Mouse (Mus musculus): ENCODE measurements around the gene Ptpn22. TPM values are rescaled to one million over a fixed set of nuclear protein-coding genes. Genes with fewer than 3 reads are reported as not detected.

Gene Ptpn22
- polyA plus RNA-seq, 1 experiment: 0.77 TPM

- no peak overlapping the region for H3K27ac ChIP-seq (ENCODE audit: control insufficient read depth, insufficient read depth, low read depth, low read length)
- no peaks in the 10 kb centered on the region for H3K27me3 ChIP-seq (ENCODE audit: control insufficient read depth, insufficient read depth, low read length)
- peaks cover 7% of the 10 kb centered on the region for H3K4me1 ChIP-seq (ENCODE audit: control insufficient read depth, insufficient read depth, low read length)
- TF ChIP-seq POLR2A (IDR thresholded peaks at IDR 0.05; ENCODE audit: control insufficient read depth, low read depth, low read length): no peak
- no peak overlapping the region for H3K4me3 ChIP-seq (ENCODE audit: control insufficient read depth, low read depth, low read length)
- H3K36me3 ChIP-seq (ENCODE audit: control insufficient read depth, insufficient read depth, low read length): no peaks in the 10 kb centered on the region
Measured at GRCm38 (mm10) chr3:103857977-103858563, 1.5 kb upstream of the Ptpn22 start.

DNA sequence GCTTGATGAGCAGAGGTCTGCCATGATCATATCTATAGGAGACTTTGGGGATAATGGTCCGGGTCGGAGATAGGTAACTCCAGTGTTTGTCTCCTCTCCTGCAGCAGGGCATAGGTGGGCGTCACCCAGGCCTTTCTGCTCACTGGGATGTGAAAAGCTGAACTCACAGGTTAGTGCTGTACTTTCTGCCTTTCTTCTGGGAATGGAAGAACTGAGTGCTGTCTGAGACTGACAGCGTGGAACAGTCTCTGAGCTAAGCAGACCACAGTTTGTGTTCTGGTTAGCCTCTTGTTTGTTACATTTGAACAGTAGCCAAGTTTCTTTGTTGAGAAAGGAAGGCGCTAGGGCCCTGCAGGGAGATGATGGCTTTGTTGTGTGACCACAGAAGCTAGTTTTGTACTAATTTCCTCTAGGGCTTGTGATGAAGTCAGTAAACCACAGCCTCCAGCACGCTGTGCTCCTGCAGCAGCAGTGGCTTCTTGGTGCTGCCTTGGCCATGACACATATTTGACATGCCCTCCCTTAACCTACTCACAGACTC lies 326 bp downstream of the Ptpn22 start:
- Histone ChIP-seq H3K4me3 (ENCODE audit: control insufficient read depth, low read depth, low read length) (no peak overlapping the region), H3K27me3 (ENCODE audit: control insufficient read depth, insufficient read depth, low read length) (no peaks in the 10 kb centered on the region), H3K4me1 (ENCODE audit: control insufficient read depth, insufficient read depth, low read length) (peaks cover 7% of the 10 kb centered on the region), H3K36me3 (ENCODE audit: control insufficient read depth, insufficient read depth, low read length) (no peaks in the 10 kb centered on the region), H3K27ac (ENCODE audit: control insufficient read depth, insufficient read depth, low read depth, low read length) (no peak overlapping the region)
- TF ChIP-seq POLR2A (IDR thresholded peaks at IDR 0.05; ENCODE audit: control insufficient read depth, low read depth, low read length): no peak
- TF ChIP-seq CTCF (IDR thresholded peaks at IDR 0.05; ENCODE audit: control insufficient read depth, insufficient read depth, insufficient replicate concordance, low read depth, low read length): no peak

DNA sequence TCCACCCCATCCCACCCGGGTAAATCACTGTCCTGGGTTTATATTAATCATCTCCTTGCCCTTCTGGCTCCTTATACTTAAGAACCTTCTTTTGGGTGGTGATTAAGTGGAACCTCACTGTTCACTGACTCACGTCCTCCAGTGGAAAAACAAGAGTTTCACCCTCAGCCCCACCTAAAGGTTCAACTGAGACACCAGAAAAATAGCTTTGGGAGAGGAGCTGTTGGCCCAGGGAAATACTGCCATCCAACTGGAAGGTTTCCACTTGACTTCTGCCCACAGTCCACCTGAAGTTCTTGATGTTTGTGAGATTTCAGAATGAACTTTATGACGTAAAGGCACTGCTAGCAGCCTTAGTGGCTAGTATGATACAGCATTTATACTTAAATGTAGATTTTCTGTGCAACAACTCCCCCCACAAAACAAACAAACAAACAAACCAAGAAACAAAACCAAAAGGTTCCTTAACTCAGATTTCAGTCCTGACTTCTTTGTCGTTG lies 3.2 kb downstream of the Ptpn22 start:
- Histone ChIP-seq H3K4me1 (ENCODE audit: control insufficient read depth, insufficient read depth, low read length) (peaks cover 7% of the 10 kb centered on the region), H3K27ac (ENCODE audit: control insufficient read depth, insufficient read depth, low read depth, low read length) (no peak overlapping the region), H3K4me3 (ENCODE audit: control insufficient read depth, low read depth, low read length) (no peak overlapping the region), H3K27me3 (ENCODE audit: control insufficient read depth, insufficient read depth, low read length) (no peaks in the 10 kb centered on the region), H3K36me3 (ENCODE audit: control insufficient read depth, insufficient read depth, low read length) (no peaks in the 10 kb centered on the region)
- TF ChIP-seq POLR2A (IDR thresholded peaks at IDR 0.05; ENCODE audit: control insufficient read depth, low read depth, low read length): no peak
- no peak for TF ChIP-seq CTCF (IDR thresholded peaks at IDR 0.05; ENCODE audit: control insufficient read depth, insufficient read depth, insufficient replicate concordance, low read depth, low read length)

GRCm38 (mm10) chr3:103864200-103864599 lies 4.6 kb downstream of the Ptpn22 start:
- Histone ChIP-seq H3K4me1 (ENCODE audit: control insufficient read depth, insufficient read depth, low read length) (peaks cover 7% of the 10 kb centered on the region), H3K36me3 (ENCODE audit: control insufficient read depth, insufficient read depth, low read length) (no peaks in the 10 kb centered on the region), H3K27ac (ENCODE audit: control insufficient read depth, insufficient read depth, low read depth, low read length) (no peak overlapping the region), H3K27me3 (ENCODE audit: control insufficient read depth, insufficient read depth, low read length) (no peaks in the 10 kb centered on the region), H3K4me3 (ENCODE audit: control insufficient read depth, low read depth, low read length) (no peak overlapping the region)
- TF ChIP-seq CTCF (IDR thresholded peaks at IDR 0.05; ENCODE audit: control insufficient read depth, insufficient read depth, insufficient replicate concordance, low read depth, low read length): no peak
- no peak for TF ChIP-seq POLR2A (IDR thresholded peaks at IDR 0.05; ENCODE audit: control insufficient read depth, low read depth, low read length)

GRCm38 (mm10) chr3:103867424-103867971 lies 7.9 kb downstream of the Ptpn22 start:
- Histone ChIP-seq H3K4me3 (ENCODE audit: control insufficient read depth, low read depth, low read length) (no peak overlapping the region), H3K27ac (ENCODE audit: control insufficient read depth, insufficient read depth, low read depth, low read length) (no peak overlapping the region), H3K27me3 (ENCODE audit: control insufficient read depth, insufficient read depth, low read length) (no peaks in the 10 kb centered on the region), H3K4me1 (ENCODE audit: control insufficient read depth, insufficient read depth, low read length) (no peaks in the 10 kb centered on the region), H3K36me3 (ENCODE audit: control insufficient read depth, insufficient read depth, low read length) (no peaks in the 10 kb centered on the region)
- TF ChIP-seq CTCF (IDR thresholded peaks at IDR 0.05; ENCODE audit: control insufficient read depth, insufficient read depth, insufficient replicate concordance, low read depth, low read length) (no peak), POLR2A (IDR thresholded peaks at IDR 0.05; ENCODE audit: control insufficient read depth, low read depth, low read length) (no peak)

GRCm38 (mm10) chr3:103868008-103868407 lies 8.4 kb downstream of the Ptpn22 start:
- Histone ChIP-seq H3K27me3 (ENCODE audit: control insufficient read depth, insufficient read depth, low read length) (no peaks in the 10 kb centered on the region), H3K4me3 (ENCODE audit: control insufficient read depth, low read depth, low read length) (no peak overlapping the region), H3K36me3 (ENCODE audit: control insufficient read depth, insufficient read depth, low read length) (no peaks in the 10 kb centered on the region), H3K27ac (ENCODE audit: control insufficient read depth, insufficient read depth, low read depth, low read length) (no peak overlapping the region), H3K4me1 (ENCODE audit: control insufficient read depth, insufficient read depth, low read length) (no peaks in the 10 kb centered on the region)
- TF ChIP-seq CTCF (IDR thresholded peaks at IDR 0.05; ENCODE audit: control insufficient read depth, insufficient read depth, insufficient replicate concordance, low read depth, low read length): no peak
- TF ChIP-seq POLR2A (IDR thresholded peaks at IDR 0.05; ENCODE audit: control insufficient read depth, low read depth, low read length): no peak

GRCm38 (mm10) chr3:103872663-103873098 lies 13.1 kb downstream of the Ptpn22 start:
- H3K4me1 ChIP-seq (ENCODE audit: control insufficient read depth, insufficient read depth, low read length): no peaks in the 10 kb centered on the region
- no peak for TF ChIP-seq POLR2A (IDR thresholded peaks at IDR 0.05; ENCODE audit: control insufficient read depth, low read depth, low read length)
- TF ChIP-seq CTCF (IDR thresholded peaks at IDR 0.05; ENCODE audit: control insufficient read depth, insufficient read depth, insufficient replicate concordance, low read depth, low read length): no peak
- no peak overlapping the region for H3K4me3 ChIP-seq (ENCODE audit: control insufficient read depth, low read depth, low read length)
- no peak overlapping the region for H3K27ac ChIP-seq (ENCODE audit: control insufficient read depth, insufficient read depth, low read depth, low read length)
- H3K36me3 ChIP-seq (ENCODE audit: control insufficient read depth, insufficient read depth, low read length): no peaks in the 10 kb centered on the region
- H3K27me3 ChIP-seq (ENCODE audit: control insufficient read depth, insufficient read depth, low read length): no peaks in the 10 kb centered on the region

Data from testis, adult 2 months (tissue).